Mouse (Mus musculus): ENCODE measurements around the gene Mob4.

The Mob4 gene

DNA sequence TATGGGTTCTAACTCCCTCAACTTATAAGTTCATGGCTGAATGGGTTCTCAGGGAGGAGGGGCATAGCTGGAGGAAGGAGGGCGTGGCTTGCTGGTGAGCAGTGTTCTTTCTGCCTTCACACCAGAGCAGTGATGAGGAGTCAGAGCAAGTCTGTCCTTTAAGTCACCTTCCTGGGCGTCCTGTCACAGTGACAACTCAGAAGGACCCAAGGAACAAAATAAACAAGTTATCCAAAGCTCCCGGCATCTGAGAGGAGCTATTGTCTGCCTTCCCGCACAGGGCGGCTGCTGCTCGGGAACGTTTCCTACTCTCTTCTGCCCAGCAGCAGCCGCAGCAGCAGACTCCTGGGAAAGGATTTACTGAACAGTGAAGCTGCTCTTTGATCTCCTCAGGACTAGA, 61.0 kb downstream of the Mob4 start:
- no peak for DNase-seq

DNA sequence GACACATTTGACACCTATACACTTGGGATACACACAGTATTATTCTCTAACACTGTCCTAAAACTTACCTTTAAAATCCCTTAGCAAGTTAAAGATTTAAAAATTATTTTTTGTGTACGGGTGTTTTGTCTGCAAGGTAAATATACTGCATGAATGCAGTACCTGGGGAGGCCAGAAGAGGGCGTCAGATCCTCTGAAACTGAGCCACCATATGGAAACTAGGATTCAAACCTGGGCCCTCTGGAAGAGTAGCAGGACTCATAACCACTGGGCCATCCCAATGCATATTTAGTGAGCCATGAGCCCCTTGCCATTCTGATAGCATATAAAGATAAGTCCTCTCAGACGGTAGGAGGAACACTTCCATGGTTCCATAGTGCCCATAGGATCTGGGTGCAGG, 61.8 kb downstream of the Mob4 start:
- no peak for DNase-seq

DNA sequence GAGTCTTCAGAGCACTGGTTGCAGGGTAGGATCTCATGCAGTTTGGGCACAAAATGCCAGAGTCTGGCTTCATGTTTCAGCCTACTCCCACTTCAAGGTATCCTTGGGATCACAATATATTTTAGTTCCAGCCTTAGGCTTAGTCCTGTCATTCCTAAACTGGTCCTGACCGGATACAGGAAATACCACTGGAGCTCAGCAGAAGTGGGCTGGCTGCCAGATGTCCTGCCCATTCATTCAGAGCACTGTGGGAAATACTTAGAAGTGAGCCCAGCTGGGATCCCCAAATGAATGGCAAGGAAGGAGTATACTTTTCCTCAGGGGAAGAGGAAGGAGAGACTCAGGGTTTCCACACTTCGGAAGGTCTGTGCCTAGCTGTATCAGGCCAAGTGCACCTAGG, 62.3 kb downstream of the Mob4 start:
- DNase-seq: no peak

DNA sequence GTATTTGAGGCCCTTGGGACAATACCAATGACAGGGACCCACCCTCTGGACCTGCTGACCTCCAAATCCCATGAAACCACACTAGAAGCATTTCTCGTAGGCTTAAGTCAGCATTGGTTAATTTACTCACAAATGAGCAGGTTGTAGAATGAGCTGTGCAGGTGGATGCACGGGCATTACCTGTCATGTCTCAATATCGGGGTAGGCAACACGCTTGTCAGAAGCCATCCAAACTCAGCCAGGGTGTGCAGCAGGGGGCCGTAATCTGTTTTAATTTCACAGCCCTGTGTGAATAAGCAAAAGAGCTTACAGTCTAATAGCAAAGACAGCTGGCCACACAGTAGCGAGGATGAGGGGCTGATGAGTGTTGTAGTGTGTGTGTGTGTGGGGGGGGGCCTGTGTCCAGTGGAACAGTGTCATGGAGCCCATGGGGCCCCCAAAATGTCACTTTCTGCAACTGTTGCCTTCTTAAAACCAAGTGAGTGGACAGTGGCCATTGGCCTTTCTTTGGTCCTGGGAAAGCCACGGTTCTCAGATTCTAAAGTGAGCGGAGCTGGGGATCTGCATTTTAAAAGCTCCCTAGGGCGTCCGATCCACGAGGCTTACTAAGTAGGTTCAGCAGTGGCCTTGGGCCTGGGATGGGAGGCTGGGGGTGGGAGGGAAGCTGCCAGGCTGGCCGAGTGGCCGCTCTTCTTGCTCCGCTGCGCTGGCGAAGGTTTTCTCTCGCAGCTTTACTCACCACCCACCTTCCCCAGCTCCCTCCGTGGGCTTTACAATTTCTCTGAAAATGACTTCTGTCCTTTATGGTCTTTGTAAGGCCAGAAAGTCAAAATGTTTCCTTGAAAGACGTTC, 63.3 kb downstream of the Mob4 start:
- no peak for DNase-seq

DNA sequence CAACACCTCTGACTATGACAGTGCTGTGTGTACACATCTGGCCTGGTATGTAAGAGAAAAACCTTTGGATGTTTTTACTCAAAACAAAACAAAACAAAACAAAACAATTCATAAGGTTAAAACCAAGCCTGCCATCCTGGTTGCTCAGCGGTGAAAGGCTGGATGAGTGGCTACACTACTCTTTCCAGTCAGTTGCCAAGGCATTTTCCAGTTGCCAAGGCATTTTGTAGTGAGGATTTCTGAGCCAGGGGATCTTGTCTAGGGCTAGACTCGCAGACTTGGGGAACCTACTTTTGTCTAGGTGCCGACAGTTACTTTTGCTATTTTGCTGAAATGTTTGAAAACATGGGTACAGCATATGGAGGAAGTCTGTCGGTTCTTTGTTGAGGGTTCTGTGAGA, 64.0 kb downstream of the Mob4 start:
- no peak for DNase-seq

DNA sequence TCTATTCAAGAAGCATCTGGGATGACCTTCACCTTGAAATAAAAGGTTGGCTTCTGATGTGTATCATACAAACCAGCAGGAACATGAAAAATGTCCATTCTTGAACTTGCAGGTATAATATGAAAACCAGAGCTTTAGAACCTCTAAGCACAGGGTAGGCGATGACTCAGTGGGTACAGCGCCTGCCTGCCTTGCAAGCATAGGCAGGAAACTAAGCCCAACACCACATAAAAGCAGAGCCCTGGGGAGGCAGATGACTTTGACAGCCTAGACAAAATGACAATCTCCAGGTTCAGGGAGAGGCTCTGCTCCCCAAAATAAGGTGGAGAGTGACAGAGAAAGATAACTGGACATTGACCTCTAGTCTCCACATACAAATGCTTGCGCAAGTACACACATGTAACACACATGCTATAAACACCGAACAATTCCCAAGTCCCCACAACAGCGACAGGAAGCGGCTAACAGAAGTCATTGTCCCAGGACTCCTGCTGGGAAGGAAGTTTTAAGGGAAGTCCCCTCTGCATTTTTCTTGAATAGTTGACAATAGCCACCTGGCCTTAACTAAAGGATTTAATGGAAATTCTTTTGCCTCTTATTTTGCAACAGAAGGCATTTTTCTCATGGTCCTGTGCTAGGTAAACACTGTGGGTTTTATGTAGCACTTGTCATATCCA, 65.4 kb downstream of the Mob4 start:
- DNase-seq: no peak

DNA sequence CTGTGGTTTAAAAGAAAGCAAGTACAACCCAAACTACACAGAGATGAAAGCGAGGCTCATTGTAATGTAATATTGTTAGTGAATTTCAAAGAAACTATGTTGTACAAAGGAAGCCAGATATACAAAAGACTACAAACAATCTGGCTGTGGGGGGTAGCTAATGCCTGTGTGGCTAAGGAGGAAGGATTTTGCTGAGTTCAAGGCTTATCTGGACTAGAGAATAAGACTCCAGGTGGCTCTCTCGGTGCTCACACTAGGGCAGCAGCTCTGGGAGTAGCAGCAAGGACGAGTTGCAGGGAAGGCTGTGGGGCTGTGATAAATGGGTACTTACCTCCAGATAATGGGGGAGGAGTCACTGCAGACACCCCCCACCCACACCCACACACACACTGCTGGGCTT, 67.7 kb downstream of the Mob4 start:
- no peak for DNase-seq

DNA sequence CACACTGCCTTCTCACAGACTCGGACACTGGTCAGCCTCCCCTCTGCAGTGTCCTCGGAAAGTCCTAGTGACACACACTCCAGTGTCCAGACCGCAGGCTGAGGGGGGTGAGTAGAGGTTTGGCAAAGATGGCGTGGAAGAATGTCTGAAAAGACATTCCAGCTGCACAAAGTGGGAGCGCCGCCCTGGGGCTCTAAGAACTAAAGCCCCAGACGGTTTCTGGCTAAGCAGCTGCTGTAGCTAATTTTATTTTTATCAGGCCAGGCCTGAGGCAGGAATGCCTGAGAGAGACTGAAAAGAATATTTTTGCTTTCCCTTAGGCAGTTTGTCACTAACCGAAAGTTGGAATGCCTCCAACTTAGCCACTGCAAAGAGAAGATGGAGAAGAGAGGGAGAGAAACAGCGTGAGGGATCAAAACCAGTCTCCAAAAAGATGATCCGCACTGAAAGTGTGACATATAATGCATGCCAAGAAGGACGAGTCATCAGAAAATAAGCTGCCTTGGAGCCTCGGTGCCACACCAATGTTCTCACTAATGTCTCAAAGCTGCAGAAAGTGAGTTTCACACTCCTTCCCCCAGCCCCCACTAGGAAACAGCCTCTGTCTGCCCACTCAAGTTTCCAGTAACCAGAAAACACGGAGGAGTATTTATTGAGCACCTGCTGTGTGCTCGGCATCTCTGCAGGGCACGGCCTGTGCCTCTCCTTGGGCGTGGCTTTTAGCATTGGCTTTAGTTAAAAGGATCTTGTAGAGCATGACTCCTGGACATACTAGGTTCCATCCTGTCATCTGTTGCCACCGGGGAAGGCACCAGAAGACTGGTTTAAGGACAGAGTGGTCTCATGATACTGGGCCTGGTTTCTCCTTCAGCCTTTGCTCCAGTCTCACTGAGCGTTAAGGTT, 71.1 kb downstream of the Mob4 start:
- no peak for DNase-seq
